Mouse (Mus musculus): ENCODE results near the gene Rai1.
A peak's percentile ranks its signal among the peaks of the same experiment; 100 is the strongest.

- TF ChIP-seq ZNF384 (IDR thresholded peaks at IDR 0.05; ENCODE audit: low read depth, low read length), result 0 out of 2 replicates have a peak, but pooled peaks have one; percentile 26
- no peak for TF ChIP-seq MAX (IDR thresholded peaks at IDR 0.05; ENCODE audit: low read length)
- no peak for TF ChIP-seq NRF1 (IDR thresholded peaks at IDR 0.05; ENCODE audit: insufficient read depth, low read depth, low read length, poor library complexity, severe bottlenecking)
- no peak for TF ChIP-seq KAT2A (conservative IDR thresholded peaks at IDR 0.05; ENCODE audit: low read depth, low read length)
Measured at GRCm38 (mm10) chr11:60165076-60165475, 60.3 kb downstream of the Rai1 start.

Measured in MEL (cell line).